In genomic region chr17:72989025-72989424, GRCm38 (mm10) we compare ENCODE assay signal across 25 mouse cellular contexts.
DNase-seq lines count a peak whose midpoint lies in the region; ATAC-seq and TF ChIP-seq lines count a peak whose summit lies in the region.
"Had no signal": no experiment of that assay in that cellular context is flagged by ENCODE, and none has a peak within 500 bp of the region (broad histone marks: within the 10 kb centered on the region; RNA-seq: fewer than 3 reads in every experiment).

No protein-coding gene starts in this region.

- peak overlapping the region; percentile 5; the same call in 1 of the 2 replicates for H3K27ac ChIP-seq in heart, postnatal 0 days (ENCODE audit: low read depth)
- no peak overlapping the region for H3K27ac ChIP-seq in heart, embryonic 12.5 days (ENCODE audit: poor library complexity, severe bottlenecking)
- H3K27ac ChIP-seq in limb, embryonic 14.5 days (replicated peaks; ENCODE audit: low read depth, low read length), result 0 out of 2 replicates have a peak overlapping the region, but pooled peaks have one; percentile 13
- H3K27ac ChIP-seq in forebrain, embryonic 12.5 days, result no peak overlapping the region
- H3K27ac ChIP-seq: forebrain, embryonic 10.5 days; hindbrain, embryonic 12.5 days; macrophage; midbrain, embryonic 15.5 days; neural tube, embryonic 12.5 days; stomach, embryonic 15.5 days had no signal

- no peak for DNase-seq in frontal cortex, postnatal 14 days (ENCODE audit: low spot score in 2 of 2)
- no peak for DNase-seq in heart, postnatal 0 days (ENCODE audit: low spot score)
- peak; percentile 53 for DNase-seq in right cerebral cortex, postnatal 10 days (ENCODE audit: low spot score in 2 of 2)
- no peak for DNase-seq in right cerebral cortex, adult 18-20 months
- no peak for DNase-seq in limb, embryonic 14.5 days (ENCODE audit: low spot score)
- DNase-seq: adrenal gland, postnatal 36 days; cerebellum, adult 11-12 months; cerebellum, postnatal 36 days; heart, postnatal 14 days; kidney, postnatal 36 days; liver, postnatal 0 days; thymus, postnatal 25 days had no signal

- no peak for TF ChIP-seq EP300 in heart, postnatal 0 days (IDR thresholded peaks at IDR 0.05; ENCODE audit: low read depth)

- no peaks in the 10 kb centered on the region for H3K36me3 ChIP-seq in heart, postnatal 0 days (replicated peaks; ENCODE audit: control insufficient read depth, insufficient read depth, low read length)
- no peaks in the 10 kb centered on the region for H3K36me3 ChIP-seq in heart, embryonic 12.5 days
- H3K36me3 ChIP-seq in limb, embryonic 14.5 days (ENCODE audit: control insufficient read depth, insufficient read depth, low read length), result no peaks in the 10 kb centered on the region
- no peaks in the 10 kb centered on the region for H3K36me3 ChIP-seq in forebrain, embryonic 12.5 days (replicated peaks)
- H3K36me3 ChIP-seq: forebrain, embryonic 10.5 days; hindbrain, embryonic 12.5 days; midbrain, embryonic 15.5 days; neural tube, embryonic 12.5 days; stomach, embryonic 15.5 days had no signal

- no peak for TF ChIP-seq POLR2A in limb, embryonic 14.5 days (IDR thresholded peaks at IDR 0.05; ENCODE audit: borderline replicate concordance, extremely low read depth, insufficient read depth, insufficient read length)

- H3K27me3 ChIP-seq in heart, postnatal 0 days (ENCODE audit: control insufficient read depth, insufficient read depth, low read length), result no peaks in the 10 kb centered on the region
- no peaks in the 10 kb centered on the region for H3K27me3 ChIP-seq in heart, embryonic 12.5 days (replicated peaks)
- H3K27me3 ChIP-seq in limb, embryonic 14.5 days (ENCODE audit: control insufficient read depth, insufficient read depth, low read length), result no peaks in the 10 kb centered on the region
- no peaks in the 10 kb centered on the region for H3K27me3 ChIP-seq in forebrain, embryonic 12.5 days
- H3K27me3 ChIP-seq: hindbrain, embryonic 12.5 days; midbrain, embryonic 15.5 days; neural tube, embryonic 12.5 days; Patski; stomach, embryonic 15.5 days had no signal

- H3K4me3 ChIP-seq in heart, postnatal 0 days (ENCODE audit: low read depth, low read length), result no peak overlapping the region
- no peak overlapping the region for H3K4me3 ChIP-seq in heart, embryonic 12.5 days
- H3K4me3 ChIP-seq in limb, embryonic 14.5 days (replicated peaks; ENCODE audit: low read length), result no peak overlapping the region
- no peak overlapping the region for H3K4me3 ChIP-seq in forebrain, embryonic 12.5 days (replicated peaks)
- H3K4me3 ChIP-seq: forebrain, embryonic 10.5 days; hindbrain, embryonic 12.5 days; midbrain, embryonic 15.5 days; neural tube, embryonic 12.5 days; stomach, embryonic 15.5 days had no signal

- ATAC-seq in frontal cortex, adult (ENCODE audit: low TSS enrichment), result peak; percentile 90
- ATAC-seq in heart, postnatal 0 days (ENCODE audit: insufficient read depth, low read depth), result no peak
- no peak for ATAC-seq in heart, embryonic 12.5 days (ENCODE audit: insufficient number of reproducible peaks, low FRiP score)
- no peak for ATAC-seq in limb, embryonic 14.5 days (ENCODE audit: low FRiP score, low read depth)
- no peak for ATAC-seq in forebrain, embryonic 12.5 days (ENCODE audit: low FRiP score)
- ATAC-seq: intestine, postnatal 0 days; liver, postnatal 0 days; lung, postnatal 0 days; midbrain, embryonic 15.5 days; Patski had no signal

- H3K9ac ChIP-seq in heart, postnatal 0 days (replicated peaks; ENCODE audit: low read depth, low read length), result no peak overlapping the region
- no peak overlapping the region for H3K9ac ChIP-seq in heart, embryonic 12.5 days
- H3K9ac ChIP-seq in limb, embryonic 14.5 days (ENCODE audit: low read depth, low read length, severe bottlenecking), result no peak overlapping the region
- no peak overlapping the region for H3K9ac ChIP-seq in forebrain, embryonic 12.5 days
- H3K9ac ChIP-seq: hindbrain, embryonic 12.5 days; liver, postnatal 0 days; midbrain, embryonic 15.5 days; neural tube, embryonic 12.5 days; stomach, embryonic 15.5 days had no signal

- no peaks in the 10 kb centered on the region for H3K4me1 ChIP-seq in heart, postnatal 0 days (ENCODE audit: control insufficient read depth, insufficient read depth)
- 0 out of 2 replicates have a peak, but pooled peaks cover 5% of the 10 kb centered on the region for H3K4me1 ChIP-seq in heart, embryonic 12.5 days (replicated peaks)
- no peaks in the 10 kb centered on the region; the same call in 1 of the 2 replicates for H3K4me1 ChIP-seq in limb, embryonic 14.5 days (ENCODE audit: control insufficient read depth, insufficient read depth, low read length)
- no peaks in the 10 kb centered on the region for H3K4me1 ChIP-seq in forebrain, embryonic 12.5 days
- H3K4me1 ChIP-seq: forebrain, embryonic 10.5 days; hindbrain, embryonic 12.5 days; midbrain, embryonic 15.5 days; neural tube, embryonic 12.5 days; stomach, embryonic 15.5 days had no signal

- H3K9me3 ChIP-seq in heart, postnatal 0 days (replicated peaks; ENCODE audit: control insufficient read depth, low read length), result no peaks in the 10 kb centered on the region
- H3K9me3 ChIP-seq in heart, embryonic 12.5 days (replicated peaks), result no peaks in the 10 kb centered on the region
- no peaks in the 10 kb centered on the region for H3K9me3 ChIP-seq in limb, embryonic 14.5 days (ENCODE audit: control insufficient read depth, low read length)
- no peaks in the 10 kb centered on the region for H3K9me3 ChIP-seq in forebrain, embryonic 12.5 days
- H3K9me3 ChIP-seq: forebrain, embryonic 10.5 days; hindbrain, embryonic 12.5 days; midbrain, embryonic 15.5 days; neural tube, embryonic 12.5 days; stomach, embryonic 15.5 days had no signal

- 61% methylated on average over 6 of the region's 6 CpGs for WGBS in heart, postnatal 0 days
- WGBS in heart, embryonic 12.5 days, result 82% methylated on average over 6 of the region's 6 CpGs
- WGBS in limb, embryonic 14.5 days, result 65% methylated on average over 6 of the region's 6 CpGs
- 80% methylated on average over 6 of the region's 6 CpGs for WGBS in forebrain, embryonic 12.5 days

- TF ChIP-seq CTCF in heart, postnatal 0 days (IDR thresholded peaks at IDR 0.05; ENCODE audit: low read depth), result no peak

- H3K4me2 ChIP-seq in heart, postnatal 0 days (ENCODE audit: low read depth, low read length), result no peak overlapping the region
- no peak overlapping the region for H3K4me2 ChIP-seq in heart, embryonic 12.5 days
- no peak overlapping the region for H3K4me2 ChIP-seq in limb, embryonic 14.5 days (replicated peaks; ENCODE audit: low read depth, low read length, severe bottlenecking)
- no peak overlapping the region for H3K4me2 ChIP-seq in forebrain, embryonic 12.5 days
- H3K4me2 ChIP-seq: hindbrain, embryonic 12.5 days; liver, embryonic 11.5 days; midbrain, embryonic 15.5 days; neural tube, embryonic 12.5 days; stomach, embryonic 15.5 days had no signal

Comparison
In these comparisons a context has a peak if more than half of its experiments do, and no peak if none do; other contexts are left out.
1. DNase-seq: peak in right cerebral cortex, postnatal 10 days (2 of 2); none in frontal cortex, postnatal 14 days (0 of 2), heart, postnatal 0 days (single experiment), right cerebral cortex, adult 18-20 months (single experiment) and limb, embryonic 14.5 days (single experiment).
2. H3K27ac ChIP-seq: peak in heart, postnatal 0 days (single experiment) and limb, embryonic 14.5 days (single experiment); none in heart, embryonic 12.5 days (single experiment) and forebrain, embryonic 12.5 days (single experiment).